Mouse (Mus musculus): Measurements from ENCODE around the gene Rasgrp1.

The Rasgrp1 gene

GRCm38 (mm10) chr2:117342547-117343239 is at the start of gene Rasgrp1:
TSS of gene Rasgrp1 (minus strand) at chr2:117343001.
- DNase-seq (ENCODE audit: low spot score in 2 of 2), result no peak

DNA sequence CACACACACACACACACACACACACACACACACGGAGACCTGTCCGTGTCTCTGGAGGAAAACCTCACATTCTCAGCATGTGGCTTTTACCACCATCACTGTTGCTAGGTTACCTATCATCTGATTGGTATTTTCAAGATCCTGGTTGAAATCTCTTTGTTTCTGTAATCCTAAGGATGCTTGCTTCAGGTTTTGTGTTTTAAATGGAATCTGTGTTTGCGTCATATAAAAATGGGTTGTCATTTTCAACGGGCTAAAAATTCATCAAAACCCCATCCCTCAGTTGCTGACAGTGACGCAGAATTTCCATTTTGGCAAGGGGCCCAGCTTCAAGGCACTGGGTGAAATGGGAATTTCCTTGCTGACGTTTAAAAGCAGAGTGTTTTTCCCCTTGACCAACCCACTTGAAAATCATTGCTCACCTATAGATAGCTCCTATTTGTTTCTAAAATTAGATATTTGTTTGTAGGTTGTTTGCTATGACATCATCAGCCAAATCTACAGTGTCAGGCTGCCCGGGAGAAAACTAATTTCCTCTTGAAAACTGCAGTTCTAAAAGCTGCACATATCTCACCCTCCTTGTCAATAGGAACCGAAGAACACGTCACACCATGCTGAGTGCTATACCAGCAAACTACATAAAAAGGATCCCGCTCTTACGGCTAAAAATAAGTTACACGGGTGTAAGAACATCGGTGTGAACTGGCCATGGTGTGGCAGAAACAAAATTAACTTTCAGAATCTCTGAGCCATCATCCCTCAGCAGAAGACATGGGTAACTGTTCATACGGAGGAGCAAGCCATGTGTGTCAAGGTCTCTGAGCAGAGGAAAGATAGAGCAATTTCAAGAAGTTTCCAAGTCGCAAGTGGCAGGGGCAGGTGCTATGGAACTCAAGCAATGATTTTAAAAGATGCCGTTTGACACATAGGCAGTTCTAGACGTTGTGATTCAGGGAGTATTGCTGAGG is 47.4 kb upstream of the Rasgrp1 start:
- no peak for DNase-seq (ENCODE audit: low spot score in 2 of 2)

DNA sequence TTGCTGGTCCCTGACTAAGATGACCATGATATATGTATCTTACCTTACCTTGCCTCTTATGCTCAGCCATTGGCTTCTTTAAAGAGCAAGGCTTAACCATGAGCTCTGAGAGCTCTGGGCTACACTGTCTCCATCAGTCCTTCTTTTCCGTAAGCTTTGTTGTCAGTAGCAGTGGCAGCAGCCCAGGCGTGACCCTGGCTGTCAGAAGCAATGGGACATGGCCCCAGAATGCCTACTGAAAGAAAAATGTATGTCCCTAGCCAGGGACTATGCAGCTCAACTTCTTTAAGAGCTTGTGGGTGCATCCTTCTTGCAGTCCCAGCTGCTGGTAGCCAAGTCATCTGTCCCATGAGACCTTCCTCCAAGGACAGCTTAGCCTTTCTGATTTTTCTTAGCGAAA is 46.7 kb upstream of the Rasgrp1 start:
- no peak for DNase-seq (ENCODE audit: low spot score in 2 of 2)

- DNase-seq (ENCODE audit: low spot score in 2 of 2), result no peak
These were observed 45.3 kb upstream of the Rasgrp1 start for GRCm38 (mm10) chr2:117388121-117388520.

DNA sequence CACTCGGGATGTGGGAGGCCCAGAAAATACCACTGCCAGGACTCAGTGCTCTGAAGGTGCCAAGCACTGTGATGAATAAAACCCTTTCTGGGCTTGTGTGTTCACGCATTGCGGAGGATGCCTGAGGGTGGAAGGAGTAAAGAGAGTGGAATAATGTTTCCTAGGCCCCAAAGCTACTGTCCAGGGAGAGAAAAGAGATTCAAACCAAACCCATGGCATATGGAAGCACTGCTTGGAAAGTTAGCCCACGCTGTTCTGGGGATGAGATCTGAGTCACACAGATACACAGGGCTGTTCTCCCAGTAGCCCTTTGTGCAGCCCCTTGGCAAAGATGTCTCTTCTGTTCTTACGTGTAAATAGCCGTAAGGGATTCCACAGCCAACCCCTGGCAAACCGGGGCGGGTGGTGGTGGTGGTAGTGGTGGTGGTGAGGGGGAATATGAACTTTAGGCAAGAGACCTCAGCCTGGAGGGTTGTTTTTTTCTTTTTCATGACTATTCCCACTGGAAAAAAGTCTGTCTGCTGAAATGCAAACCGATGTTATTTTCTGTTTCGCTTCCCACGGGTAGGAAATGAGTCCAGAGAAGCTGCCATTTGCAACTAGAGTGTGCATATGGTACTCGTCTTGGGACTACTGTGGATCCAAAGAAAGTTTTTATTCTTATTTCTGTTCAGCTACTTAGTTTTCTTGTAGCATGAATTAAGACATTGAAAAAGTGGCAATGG is 44.3 kb upstream of the Rasgrp1 start:
- DNase-seq (ENCODE audit: low spot score in 2 of 2), result no peak

DNA sequence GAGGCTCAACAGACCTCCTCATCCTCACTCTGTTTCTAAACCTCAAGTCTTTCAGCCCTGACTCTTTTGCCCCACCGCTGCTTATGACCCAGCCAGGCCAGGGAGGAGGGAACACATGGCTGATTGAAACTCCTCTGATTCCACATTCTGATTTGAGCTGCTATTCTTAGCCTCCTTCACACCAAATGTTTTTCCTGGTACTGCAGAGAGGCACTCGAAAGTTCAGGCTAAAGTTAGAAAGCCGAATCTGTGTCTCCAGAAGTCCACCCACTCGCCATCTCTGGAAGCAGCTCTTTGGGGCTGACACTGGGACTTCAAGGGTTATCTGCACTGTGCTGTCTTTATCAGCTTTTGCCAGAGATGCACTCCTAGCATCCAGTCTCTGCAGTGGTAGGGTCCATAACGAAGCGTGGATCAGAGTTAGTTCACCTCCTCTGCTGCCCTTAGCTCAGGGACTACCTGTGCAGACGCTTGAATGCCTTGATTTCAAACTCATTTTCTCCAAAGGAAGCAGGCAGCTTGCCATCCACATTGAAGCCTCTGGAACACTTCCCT is 43.3 kb upstream of the Rasgrp1 start:
- DNase-seq (ENCODE audit: low spot score in 2 of 2), result no peak

DNA sequence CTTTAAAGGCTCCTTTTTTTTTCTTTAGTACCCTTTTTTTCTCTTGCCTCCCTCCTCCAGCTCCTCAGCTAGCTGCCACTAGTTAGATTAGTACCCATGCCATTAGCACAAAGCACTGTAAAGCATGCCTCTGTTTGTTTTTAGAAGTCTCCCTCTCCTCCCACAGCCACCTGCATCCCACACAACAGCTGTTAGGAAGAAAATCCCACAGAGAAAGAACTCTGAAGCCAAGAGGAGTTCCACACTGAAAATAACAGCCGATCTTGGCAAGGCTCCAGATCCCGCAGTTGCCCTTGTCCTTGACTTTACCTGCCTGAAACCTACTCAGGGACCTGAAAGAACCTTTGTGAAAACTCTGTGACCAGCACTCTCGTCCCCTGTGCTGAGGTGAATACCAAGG is 38.5 kb upstream of the Rasgrp1 start:
- no peak for DNase-seq (ENCODE audit: low spot score in 2 of 2)

DNA sequence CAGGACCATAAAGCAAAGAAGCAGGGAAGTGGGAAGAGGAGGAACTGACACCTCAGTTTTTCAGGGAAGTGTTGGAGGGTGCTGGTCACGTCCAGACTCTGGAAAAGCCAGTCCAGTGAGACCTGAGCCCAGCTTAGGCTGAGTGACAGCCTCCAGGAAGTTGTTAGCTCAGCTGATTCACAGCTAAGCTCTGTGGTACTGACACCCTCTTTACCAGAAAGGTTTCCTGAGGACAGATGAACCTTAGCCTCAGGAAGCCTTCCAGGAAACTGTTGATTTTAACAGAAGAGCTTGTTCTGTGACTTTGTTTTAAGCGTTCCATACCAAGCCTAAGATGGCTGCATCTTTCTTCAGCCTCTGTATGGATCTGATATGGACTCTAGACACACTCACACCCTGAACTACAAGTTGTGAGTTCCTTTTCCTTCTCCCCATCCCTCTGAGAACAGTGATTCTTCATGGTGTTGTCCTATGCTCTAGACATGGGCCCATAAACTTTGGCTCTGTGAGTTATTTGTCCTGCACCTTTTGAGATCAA is 31.6 kb upstream of the Rasgrp1 start:
- no peak for DNase-seq (ENCODE audit: low spot score in 2 of 2)

- DNase-seq (ENCODE audit: low spot score in 2 of 2), result no peak
These were observed 28.9 kb upstream of the Rasgrp1 start for GRCm38 (mm10) chr2:117371706-117372105.

GRCm38 (mm10) chr2:117366478-117366877 is 23.7 kb upstream of the Rasgrp1 start:
- no peak for DNase-seq (ENCODE audit: low spot score in 2 of 2)

DNA sequence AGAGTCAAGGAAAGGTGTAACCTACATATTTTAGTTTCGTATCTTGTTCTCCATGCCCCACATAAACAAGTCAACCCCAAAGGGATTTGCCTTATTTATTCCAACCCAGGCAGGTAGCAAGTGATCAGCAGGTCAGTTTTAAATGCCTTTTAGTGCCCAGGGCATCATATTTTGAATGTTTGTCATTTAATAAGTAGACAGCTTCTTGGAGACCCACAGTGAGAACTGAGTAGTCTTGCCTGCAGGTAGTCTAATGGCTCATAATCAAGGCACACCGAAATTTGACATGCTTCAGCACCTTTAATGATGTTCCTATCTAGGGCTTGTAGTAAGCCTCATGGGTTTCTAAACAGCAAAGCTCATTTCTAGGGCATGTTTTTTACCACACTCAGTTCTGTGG is 21.3 kb upstream of the Rasgrp1 start:
- DNase-seq (ENCODE audit: low spot score in 2 of 2), result no peak

GRCm38 (mm10) chr2:117357939-117358338 is 15.1 kb upstream of the Rasgrp1 start:
- no peak for DNase-seq (ENCODE audit: low spot score in 2 of 2)

DNA sequence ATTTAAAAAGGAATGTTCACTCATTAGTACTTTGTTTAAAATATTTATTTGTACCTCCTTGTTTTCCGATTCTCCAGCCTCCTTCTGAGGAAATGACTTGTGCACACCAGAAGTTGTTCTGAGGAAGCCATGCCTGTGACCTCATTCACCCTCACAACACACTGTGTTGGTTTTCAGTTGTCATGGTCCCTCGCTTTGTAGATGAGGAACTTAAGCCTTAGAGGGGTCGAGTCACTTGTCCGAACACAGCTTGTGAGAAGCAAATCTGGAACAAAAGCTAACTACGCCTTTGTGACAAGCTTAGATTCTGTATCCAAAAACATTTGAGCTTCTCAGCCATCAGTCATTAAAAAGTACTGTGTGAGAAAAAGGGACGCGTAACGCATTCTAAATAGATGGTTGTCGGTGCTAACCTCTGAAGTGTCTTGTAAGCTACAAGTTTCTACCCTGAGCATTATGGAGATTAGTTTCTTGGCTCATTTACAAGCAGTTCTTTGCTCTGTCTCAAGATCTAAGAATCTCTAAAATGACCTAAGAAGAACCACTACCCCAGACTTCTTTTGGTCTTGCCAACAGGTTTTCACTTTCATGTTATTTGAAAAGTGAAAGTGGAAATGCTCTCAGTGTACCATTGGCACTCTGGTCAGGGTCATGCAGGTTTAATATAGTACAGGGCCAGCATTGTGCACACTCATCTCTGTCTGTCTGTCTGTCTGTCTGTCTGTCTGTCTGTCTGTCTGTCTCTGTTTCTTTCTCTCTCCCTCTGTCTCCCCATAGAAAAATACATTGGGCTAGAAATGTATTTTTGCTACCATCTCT is 9.7 kb upstream of the Rasgrp1 start:
- DNase-seq (ENCODE audit: low spot score in 2 of 2), result no peak

DNA sequence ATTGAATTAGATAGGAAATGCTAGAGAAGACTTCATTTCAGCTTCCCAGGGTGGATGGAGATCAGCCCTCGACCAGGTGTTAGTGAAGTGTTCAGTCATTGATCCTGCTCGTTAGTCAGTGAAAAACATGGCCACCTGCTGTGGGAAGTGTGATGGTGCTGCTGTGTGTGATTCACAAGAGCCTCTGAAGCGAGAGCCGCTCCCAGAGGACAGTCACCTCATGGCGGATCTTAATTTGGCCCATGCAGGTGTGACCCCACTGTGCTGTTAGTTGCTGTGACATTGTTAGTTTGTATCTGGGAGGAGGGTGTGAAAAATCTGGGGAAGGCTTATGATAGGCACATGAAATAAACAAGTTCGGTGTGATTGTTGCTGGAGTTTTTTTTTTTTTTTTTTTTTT is 7.3 kb upstream of the Rasgrp1 start:
- DNase-seq (ENCODE audit: low spot score in 2 of 2), result no peak

DNA sequence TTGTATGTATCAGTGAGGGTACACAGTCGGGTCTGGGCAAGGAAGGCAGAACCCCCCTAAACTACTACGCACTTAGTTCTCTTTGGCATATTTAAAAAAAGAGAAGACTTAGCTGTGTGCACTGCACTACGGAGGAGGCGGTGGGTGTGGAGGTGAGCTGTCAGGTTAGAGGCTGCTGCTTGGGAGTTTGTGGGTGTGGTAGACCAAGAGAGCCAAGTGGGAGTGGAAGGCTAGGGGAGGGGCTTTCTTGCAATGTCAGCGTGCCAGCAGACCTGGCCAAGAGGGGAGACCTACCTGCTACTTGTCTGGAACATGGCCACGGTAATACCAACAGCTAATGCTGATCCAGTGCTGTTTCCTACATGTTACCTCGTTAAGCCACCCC is 431 bp upstream of the Rasgrp1 start:
- DNase-seq (ENCODE audit: low spot score in 2 of 2), result peak in 1 of 2 experiments; percentile 10

- DNase-seq (ENCODE audit: low spot score in 2 of 2), result peak; percentile 50 to 52
These were observed 683 bp downstream of the Rasgrp1 start for GRCm38 (mm10) chr2:117342090-117342546.

GRCm38 (mm10) chr2:117338501-117338900 is 4.3 kb downstream of the Rasgrp1 start:
- no peak for DNase-seq (ENCODE audit: low spot score in 2 of 2)

GRCm38 (mm10) chr2:117337902-117338301 is 4.9 kb downstream of the Rasgrp1 start:
- no peak for DNase-seq (ENCODE audit: low spot score in 2 of 2)

DNA sequence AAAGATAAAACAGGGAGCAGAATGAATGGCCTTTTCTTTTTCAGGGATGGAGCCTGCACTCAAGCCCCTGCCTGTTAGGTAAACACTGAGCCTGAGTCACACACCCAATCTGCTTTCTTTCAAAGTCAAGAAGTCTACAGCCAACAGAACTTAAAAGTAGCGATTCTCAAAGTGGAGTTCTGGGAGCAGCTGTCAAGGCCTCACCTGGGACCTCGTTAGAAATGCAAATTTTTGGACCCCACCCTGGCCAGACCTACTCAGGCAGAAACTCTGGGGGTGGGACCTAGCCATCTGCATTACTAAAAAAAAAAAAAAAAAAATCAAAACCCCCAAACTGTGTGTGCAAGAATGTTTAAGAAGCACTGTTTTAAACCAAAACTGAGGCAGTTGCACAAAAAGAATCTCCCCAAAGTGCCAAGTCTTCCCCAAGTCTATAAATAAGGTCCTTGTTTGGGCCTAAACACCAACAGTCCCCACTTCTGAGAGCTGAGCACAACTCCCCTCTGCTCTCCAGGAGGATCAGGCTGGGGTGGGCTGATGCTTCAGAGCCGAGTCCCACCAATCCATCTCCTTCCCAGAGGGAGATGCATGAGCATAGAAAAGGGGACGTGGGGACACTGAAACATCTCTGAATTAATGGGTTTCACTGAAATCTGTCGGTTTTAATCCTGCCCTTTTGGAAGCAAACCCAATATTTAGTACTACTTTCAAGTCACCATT is 5.7 kb downstream of the Rasgrp1 start:
- DNase-seq (ENCODE audit: low spot score in 2 of 2), result no peak
